Mouse (Mus musculus): ENCODE measurements at regions not wholly inside any gene's neighbourhood (a gene's known extent, or its start where the extent isn't known, plus 50 kb on each side); places are given as distances from the start of the nearest gene placed in this dataset.
A peak's percentile ranks its signal among the peaks of the same experiment; 100 is the strongest.

DNA sequence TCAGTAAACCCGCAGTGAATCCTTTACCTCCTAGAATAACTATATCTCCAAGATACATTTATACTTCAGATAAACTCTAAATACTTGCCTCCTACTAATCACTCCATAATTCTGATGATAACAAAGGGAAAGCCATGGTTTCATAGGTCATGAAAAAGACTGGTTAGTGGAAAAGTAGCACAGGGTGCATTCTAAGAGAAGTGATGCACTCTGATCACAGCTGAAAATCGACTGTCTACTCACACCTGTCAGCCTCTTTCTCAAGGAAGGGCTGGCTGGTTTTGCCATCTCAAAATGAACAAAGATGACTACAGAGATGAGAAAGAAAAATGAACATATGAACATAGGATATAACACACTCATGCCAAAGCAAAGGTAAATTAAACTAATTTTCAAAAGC lies 769.6 kb upstream of the Marcks start:
- WGBS = 65% methylated on average over 2 of the region's 2 CpGs
- H3K9me3 ChIP-seq (replicated peaks; ENCODE audit: control insufficient read depth, low read length) = no peaks in the 10 kb centered on the region
- H3K27me3 ChIP-seq (ENCODE audit: control insufficient read depth, insufficient read depth, low read length) = no peaks in the 10 kb centered on the region
- no peak overlapping the region for H3K4me2 ChIP-seq (ENCODE audit: low read depth, low read length)
- no peak overlapping the region for H3K27ac ChIP-seq (ENCODE audit: low read length)
- ATAC-seq (replicated peaks; ENCODE audit: extremely low read depth, insufficient read depth, low FRiP score) = no peak
- no peak overlapping the region for H3K9ac ChIP-seq (ENCODE audit: low read length)
- H3K4me3 ChIP-seq (ENCODE audit: low read length) = no peak overlapping the region
- H3K4me1 ChIP-seq (ENCODE audit: control insufficient read depth, insufficient read depth, low read length) = no peaks in the 10 kb centered on the region
- H3K36me3 ChIP-seq (ENCODE audit: control insufficient read depth, insufficient read depth) = no peaks in the 10 kb centered on the region

DNA sequence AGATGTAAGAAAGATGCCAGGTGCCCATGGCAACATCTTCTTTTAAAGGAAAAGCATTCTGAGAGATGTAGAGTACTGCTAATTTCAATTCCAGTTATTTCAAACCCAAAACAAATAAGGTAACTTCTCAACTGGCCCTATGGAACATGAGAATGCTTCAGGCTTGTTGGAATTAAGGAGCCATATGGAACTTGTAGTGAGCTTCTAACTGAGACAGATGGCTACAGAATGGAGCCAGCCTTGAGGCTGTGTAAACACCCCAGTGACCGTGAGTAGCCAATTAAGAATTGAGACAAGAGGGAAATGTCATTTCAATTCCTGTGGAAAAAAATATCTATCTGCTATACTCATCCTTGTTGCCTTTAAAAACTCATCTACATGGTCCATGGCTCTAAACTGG lies 769.0 kb upstream of the Marcks start:
- Histone ChIP-seq H3K9ac (ENCODE audit: low read length) (no peak overlapping the region), H3K4me3 (ENCODE audit: low read length) (no peak overlapping the region), H3K36me3 (ENCODE audit: control insufficient read depth, insufficient read depth) (no peaks in the 10 kb centered on the region), H3K4me1 (ENCODE audit: control insufficient read depth, insufficient read depth, low read length) (no peaks in the 10 kb centered on the region), H3K4me2 (ENCODE audit: low read depth, low read length) (no peak overlapping the region), H3K27me3 (ENCODE audit: control insufficient read depth, insufficient read depth, low read length) (no peaks in the 10 kb centered on the region), H3K9me3 (replicated peaks; ENCODE audit: control insufficient read depth, low read length) (no peaks in the 10 kb centered on the region), H3K27ac (ENCODE audit: low read length) (no peak overlapping the region)
- ATAC-seq (replicated peaks; ENCODE audit: extremely low read depth, insufficient read depth, low FRiP score) = no peak
- 45% methylated on average over 1 of the region's 1 CpGs for WGBS

DNA sequence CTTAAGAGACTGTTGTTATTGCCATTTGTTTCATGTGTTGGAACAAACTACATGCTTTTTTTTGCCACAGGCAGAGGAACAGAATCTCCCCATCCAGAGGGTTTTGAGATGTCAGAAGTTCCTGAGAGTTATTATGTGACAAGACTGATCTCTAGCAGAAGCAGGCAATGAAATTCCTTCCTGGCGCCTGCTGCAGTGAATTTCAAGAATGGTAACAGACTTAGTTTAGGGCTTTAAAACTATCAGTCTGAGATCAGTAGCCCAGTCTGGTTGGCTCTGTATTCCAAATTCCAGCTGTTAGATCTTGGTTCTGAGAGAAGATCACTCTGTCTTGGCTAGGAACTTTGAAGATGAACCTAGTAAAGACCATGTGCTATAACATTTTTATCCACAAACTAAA lies 749.2 kb upstream of the Marcks start:
- ATAC-seq (replicated peaks; ENCODE audit: extremely low read depth, insufficient read depth, low FRiP score) = no peak
- 41% methylated on average over 1 of the region's 1 CpGs for WGBS

DNA sequence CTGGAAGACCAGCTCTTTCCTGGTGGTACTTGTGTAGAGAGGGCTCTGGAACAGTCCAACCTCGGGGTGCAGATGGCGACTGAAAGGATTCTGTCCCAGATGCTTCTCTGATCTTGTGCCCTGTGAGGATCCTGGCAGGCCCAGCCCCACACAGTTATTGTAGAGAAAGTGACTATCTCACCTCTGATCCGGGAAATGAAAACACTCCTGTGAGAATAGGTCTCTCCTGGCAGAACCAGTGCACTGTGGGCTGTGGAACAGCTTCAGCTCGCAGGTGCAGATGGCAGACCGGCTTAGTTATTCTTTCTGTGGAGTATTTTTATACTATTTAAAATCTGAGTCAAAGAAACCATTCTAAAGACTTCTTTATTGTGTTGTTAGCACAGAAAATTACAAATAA lies 742.1 kb upstream of the Marcks start:
- WGBS = 86% methylated on average over 5 of the region's 5 CpGs
- no peak overlapping the region for H3K4me2 ChIP-seq (ENCODE audit: low read depth, low read length)
- no peak overlapping the region for H3K4me3 ChIP-seq (ENCODE audit: low read length)
- no peak overlapping the region for H3K27ac ChIP-seq (ENCODE audit: low read length)
- no peaks in the 10 kb centered on the region for H3K4me1 ChIP-seq (ENCODE audit: control insufficient read depth, insufficient read depth, low read length)
- H3K9ac ChIP-seq (ENCODE audit: low read length) = no peak overlapping the region
- no peaks in the 10 kb centered on the region for H3K36me3 ChIP-seq (ENCODE audit: control insufficient read depth, insufficient read depth)
- H3K9me3 ChIP-seq (replicated peaks; ENCODE audit: control insufficient read depth, low read length) = no peaks in the 10 kb centered on the region
- no peak for ATAC-seq (replicated peaks; ENCODE audit: extremely low read depth, insufficient read depth, low FRiP score)
- no peaks in the 10 kb centered on the region for H3K27me3 ChIP-seq (ENCODE audit: control insufficient read depth, insufficient read depth, low read length)

More for the DNA sequence above, 749.2 kb upstream of the Marcks start:
- Histone ChIP-seq H3K4me2 (ENCODE audit: low read depth, low read length) (no peak overlapping the region), H3K4me3 (ENCODE audit: low read length) (no peak overlapping the region), H3K4me1 (ENCODE audit: control insufficient read depth, insufficient read depth, low read length) (no peaks in the 10 kb centered on the region), H3K27ac (ENCODE audit: low read length) (no peak overlapping the region), H3K9me3 (replicated peaks; ENCODE audit: control insufficient read depth, low read length) (no peaks in the 10 kb centered on the region), H3K27me3 (ENCODE audit: control insufficient read depth, insufficient read depth, low read length) (no peaks in the 10 kb centered on the region), H3K9ac (ENCODE audit: low read length) (no peak overlapping the region), H3K36me3 (ENCODE audit: control insufficient read depth, insufficient read depth) (no peaks in the 10 kb centered on the region)

DNA sequence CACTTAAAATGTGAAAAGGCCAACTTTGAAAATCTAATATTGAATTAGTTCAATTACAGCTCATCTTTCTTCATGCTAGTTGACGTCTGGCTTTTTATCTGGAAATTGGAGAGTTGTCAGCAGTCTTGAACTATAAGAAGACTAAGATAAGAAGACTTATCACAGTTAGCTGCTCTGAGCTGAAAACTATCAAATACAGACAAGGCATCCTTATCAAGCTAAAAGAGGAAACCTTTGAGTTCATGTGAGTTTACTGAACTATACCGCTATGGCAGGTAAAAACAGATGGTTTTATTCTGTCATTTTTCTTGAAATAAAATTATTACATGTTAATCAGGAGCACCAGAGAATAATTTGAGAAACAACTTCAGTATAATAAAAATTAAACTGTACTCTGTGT lies 735.2 kb upstream of the Marcks start:
- Histone ChIP-seq H3K27ac (ENCODE audit: low read length) (no peak overlapping the region), H3K9ac (ENCODE audit: low read length) (no peak overlapping the region), H3K4me3 (ENCODE audit: low read length) (no peak overlapping the region), H3K4me1 (ENCODE audit: control insufficient read depth, insufficient read depth, low read length) (no peaks in the 10 kb centered on the region), H3K27me3 (ENCODE audit: control insufficient read depth, insufficient read depth, low read length) (no peaks in the 10 kb centered on the region), H3K9me3 (replicated peaks; ENCODE audit: control insufficient read depth, low read length) (no peaks in the 10 kb centered on the region), H3K4me2 (ENCODE audit: low read depth, low read length) (no peak overlapping the region), H3K36me3 (ENCODE audit: control insufficient read depth, insufficient read depth) (no peaks in the 10 kb centered on the region)
- 33% methylated on average over 2 of the region's 2 CpGs for WGBS
- no peak for ATAC-seq (replicated peaks; ENCODE audit: extremely low read depth, insufficient read depth, low FRiP score)

DNA sequence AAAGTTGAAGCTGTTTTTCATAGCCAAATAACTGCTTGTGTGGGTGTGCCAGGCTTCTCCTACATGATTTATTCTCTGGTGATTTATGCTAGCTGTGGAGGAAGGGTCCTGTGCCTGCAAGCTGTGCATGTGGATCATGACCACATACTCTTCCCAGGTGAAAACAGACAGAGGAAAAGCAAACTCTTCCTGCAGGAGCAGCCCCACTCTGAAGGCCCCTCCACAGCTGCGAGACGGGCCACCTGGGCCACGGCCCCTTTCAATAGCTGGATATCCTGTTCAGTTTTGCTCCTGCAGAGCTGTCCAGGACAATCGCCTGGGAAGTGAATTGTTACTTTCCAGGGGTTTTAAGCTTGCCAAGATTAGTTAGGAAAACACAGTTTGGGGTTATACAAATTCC lies 722.3 kb upstream of the Marcks start:
- Histone ChIP-seq H3K4me1 (ENCODE audit: control insufficient read depth, insufficient read depth, low read length) (no peaks in the 10 kb centered on the region), H3K4me2 (ENCODE audit: low read depth, low read length) (no peak overlapping the region), H3K4me3 (ENCODE audit: low read length) (no peak overlapping the region), H3K27me3 (ENCODE audit: control insufficient read depth, insufficient read depth, low read length) (no peaks in the 10 kb centered on the region), H3K36me3 (ENCODE audit: control insufficient read depth, insufficient read depth) (no peaks in the 10 kb centered on the region), H3K27ac (ENCODE audit: low read length) (peak overlapping the region; percentile 73), H3K9me3 (replicated peaks; ENCODE audit: control insufficient read depth, low read length) (no peaks in the 10 kb centered on the region), H3K9ac (ENCODE audit: low read length) (no peak overlapping the region)
- WGBS = 51% methylated on average over 4 of the region's 4 CpGs
- peak; percentile 72 for ATAC-seq (replicated peaks; ENCODE audit: extremely low read depth, insufficient read depth, low FRiP score)

DNA sequence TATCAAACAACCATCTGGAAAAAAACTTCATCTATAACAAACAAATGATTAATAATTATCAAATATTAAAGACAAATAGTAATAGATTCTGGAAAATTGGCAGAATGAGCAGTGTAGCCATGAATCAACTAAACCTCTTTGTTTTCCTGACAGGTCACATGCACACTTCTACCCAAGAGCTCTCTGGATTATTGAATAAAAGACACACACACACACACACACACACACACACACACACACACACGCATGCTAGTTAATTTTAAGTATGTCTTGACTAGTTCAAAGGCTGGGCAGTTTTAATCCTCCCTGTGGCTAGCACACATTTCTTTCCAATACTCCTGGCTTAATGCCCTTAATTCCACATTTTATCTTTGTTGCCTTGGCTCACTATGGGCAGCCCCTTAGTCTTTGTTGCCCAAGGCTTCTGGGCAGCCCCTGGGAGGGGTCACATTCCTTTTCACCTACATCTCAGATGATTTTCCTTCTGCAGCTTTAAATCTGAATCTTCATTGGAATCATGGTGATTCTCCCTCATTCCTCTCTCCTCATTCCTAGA lies 710.6 kb upstream of the Marcks start:
- WGBS = 58% methylated on average over 1 of the region's 1 CpGs
- Histone ChIP-seq H3K4me1 (ENCODE audit: control insufficient read depth, insufficient read depth, low read length) (no peaks in the 10 kb centered on the region), H3K9me3 (replicated peaks; ENCODE audit: control insufficient read depth, low read length) (peaks cover 6% of the 10 kb centered on the region; the same call in 1 of the 2 replicates), H3K36me3 (ENCODE audit: control insufficient read depth, insufficient read depth) (no peaks in the 10 kb centered on the region), H3K4me3 (ENCODE audit: low read length) (no peak overlapping the region), H3K27me3 (ENCODE audit: control insufficient read depth, insufficient read depth, low read length) (no peaks in the 10 kb centered on the region), H3K9ac (ENCODE audit: low read length) (no peak overlapping the region), H3K27ac (ENCODE audit: low read length) (no peak overlapping the region), H3K4me2 (ENCODE audit: low read depth, low read length) (no peak overlapping the region)
- no peak for ATAC-seq (replicated peaks; ENCODE audit: extremely low read depth, insufficient read depth, low FRiP score)

DNA sequence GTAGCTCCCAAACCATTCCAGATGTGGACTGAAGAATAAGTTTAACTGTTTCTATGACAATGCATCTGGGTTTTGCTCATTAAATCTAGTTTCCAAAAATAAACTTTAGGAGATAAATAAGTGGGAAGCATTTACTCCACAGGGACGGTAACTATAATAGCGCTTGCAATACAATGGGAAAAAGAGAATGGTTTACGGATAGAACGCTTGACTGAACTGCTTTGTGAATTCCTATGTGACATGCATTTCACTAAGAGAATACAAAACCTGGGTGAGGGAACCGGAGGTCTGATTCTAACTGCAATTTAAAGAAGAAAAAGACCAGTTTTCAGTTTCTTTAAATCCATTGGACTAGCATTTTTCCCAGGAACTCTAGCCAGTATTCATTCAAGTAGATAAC lies 704.1 kb upstream of the Marcks start:
- H3K4me1 ChIP-seq (ENCODE audit: control insufficient read depth, insufficient read depth, low read length) = no peaks in the 10 kb centered on the region
- H3K4me3 ChIP-seq (ENCODE audit: low read length) = no peak overlapping the region
- no peaks in the 10 kb centered on the region for H3K9me3 ChIP-seq (replicated peaks; ENCODE audit: control insufficient read depth, low read length)
- H3K4me2 ChIP-seq (ENCODE audit: low read depth, low read length) = no peak overlapping the region
- H3K27ac ChIP-seq (ENCODE audit: low read length) = no peak overlapping the region
- no peaks in the 10 kb centered on the region for H3K36me3 ChIP-seq (ENCODE audit: control insufficient read depth, insufficient read depth)
- H3K27me3 ChIP-seq (ENCODE audit: control insufficient read depth, insufficient read depth, low read length) = no peaks in the 10 kb centered on the region
- no peak for ATAC-seq (replicated peaks; ENCODE audit: extremely low read depth, insufficient read depth, low FRiP score)
- 55% methylated on average over 5 of the region's 5 CpGs for WGBS
- no peak overlapping the region for H3K9ac ChIP-seq (ENCODE audit: low read length)

DNA sequence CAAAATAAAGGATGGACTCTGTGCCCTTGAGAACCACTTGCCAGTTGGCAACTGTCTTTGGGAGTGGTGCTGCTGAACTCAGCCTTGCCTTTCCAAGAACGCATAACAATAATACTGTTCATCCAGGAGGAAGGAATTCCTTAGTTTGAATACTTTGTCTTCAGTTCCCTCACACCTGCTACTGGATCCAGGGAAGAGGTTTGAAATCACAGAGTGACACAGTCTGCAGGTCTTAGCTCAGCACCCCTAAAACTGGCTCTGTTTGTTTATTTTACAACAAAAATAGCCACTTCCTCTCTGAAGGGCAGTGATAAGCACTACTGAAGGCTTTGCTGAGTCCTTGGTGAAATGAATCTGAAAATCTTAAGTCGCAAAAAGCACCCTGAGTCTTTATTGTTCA lies 703.1 kb upstream of the Marcks start:
- no peak overlapping the region for H3K4me2 ChIP-seq (ENCODE audit: low read depth, low read length)
- no peak overlapping the region for H3K9ac ChIP-seq (ENCODE audit: low read length)
- H3K27ac ChIP-seq (ENCODE audit: low read length) = no peak overlapping the region
- 28% methylated on average over 2 of the region's 2 CpGs for WGBS
- H3K4me1 ChIP-seq (ENCODE audit: control insufficient read depth, insufficient read depth, low read length) = no peaks in the 10 kb centered on the region
- H3K4me3 ChIP-seq (ENCODE audit: low read length) = no peak overlapping the region
- H3K36me3 ChIP-seq (ENCODE audit: control insufficient read depth, insufficient read depth) = no peaks in the 10 kb centered on the region
- no peaks in the 10 kb centered on the region for H3K9me3 ChIP-seq (replicated peaks; ENCODE audit: control insufficient read depth, low read length)
- no peak for ATAC-seq (replicated peaks; ENCODE audit: extremely low read depth, insufficient read depth, low FRiP score)
- H3K27me3 ChIP-seq (ENCODE audit: control insufficient read depth, insufficient read depth, low read length) = no peaks in the 10 kb centered on the region

DNA sequence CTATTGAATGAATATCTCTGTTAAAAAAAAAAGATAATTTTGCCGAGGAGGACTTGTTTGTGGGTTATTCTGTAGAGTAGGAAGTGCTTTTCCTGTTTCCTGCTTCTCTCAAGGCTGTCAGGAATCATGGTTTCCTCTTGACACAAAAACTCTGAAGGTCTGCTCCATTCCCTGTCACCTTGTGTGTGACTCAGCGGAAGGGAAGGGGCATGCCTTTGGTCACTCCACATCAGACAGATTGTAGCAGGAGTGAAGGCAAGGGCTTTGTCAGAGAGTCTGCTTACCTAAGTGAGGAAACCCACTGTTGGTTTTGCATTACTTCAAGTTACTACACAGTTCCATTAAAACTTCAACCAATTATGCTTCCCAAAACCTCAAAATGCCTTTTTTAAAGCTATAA lies 699.0 kb upstream of the Marcks start:
- Histone ChIP-seq H3K36me3 (ENCODE audit: control insufficient read depth, insufficient read depth) (no peaks in the 10 kb centered on the region), H3K4me3 (ENCODE audit: low read length) (no peak overlapping the region), H3K27me3 (ENCODE audit: control insufficient read depth, insufficient read depth, low read length) (no peaks in the 10 kb centered on the region), H3K4me2 (ENCODE audit: low read depth, low read length) (no peak overlapping the region), H3K9me3 (replicated peaks; ENCODE audit: control insufficient read depth, low read length) (no peaks in the 10 kb centered on the region), H3K27ac (ENCODE audit: low read length) (no peak overlapping the region), H3K4me1 (ENCODE audit: control insufficient read depth, insufficient read depth, low read length) (no peaks in the 10 kb centered on the region), H3K9ac (ENCODE audit: low read length) (no peak overlapping the region)
- 54% methylated on average over 2 of the region's 2 CpGs for WGBS
- ATAC-seq (replicated peaks; ENCODE audit: extremely low read depth, insufficient read depth, low FRiP score) = no peak

All from heart, embryonic 16.5 days (tissue).